Mouse (Mus musculus) layer of hippocampus, adult 2 months (tissue): Measurements from ENCODE around the gene Hpse2. TPM values are rescaled to one million over a fixed set of nuclear protein-coding genes. Genes with fewer than 3 reads are reported as not detected.

Experiments used
- DNase-seq, 2 experiments: peaks; one replicate each; pipeline ENCODE4 v3.0.0; 2022; ENCODE audit warnings: low spot score in 2 of 2
- H3K27ac ChIP-seq: fragments of 200-600 bp; 2 replicates; pipeline ENCODE4 v1.8.1; 2022
- H3K4me3 ChIP-seq: fragments of 200-600 bp; 2 replicates; pipeline ENCODE4 v1.8.1; 2022; ENCODE audit warnings: mild to moderate bottlenecking
- CTCF ChIP-seq: fragments of 200-600 bp; conservative IDR thresholded peaks from 2 replicates; pipeline ENCODE4 v1.8.1; 2022; ENCODE audit warnings: antibody characterized with exemption, mild to moderate bottlenecking, moderate library complexity
- long read RNA-seq, 2 experiments: library from polyadenylated mRNA; stranded (forward); transcript quantifications; one replicate each; pipeline ENCODE4 v2.0.0; 2021; ENCODE audit warnings: borderline mapping rate in 2 of 2
- total RNA-seq, 2 experiments: library from RNA; stranded (reverse); gene quantifications; 2 replicates each; pipeline ENCODE4 v1.2.3; 2021

Hpse2 gene
- under 1 TPM; 0.15 to 0.33 TPM for total RNA-seq
- long read RNA-seq, experiment 1, partial matches to known transcripts = 0 of 1 reads
- long read RNA-seq, experiment 1, other reads (novel, unspliced or antisense) = 1 of 1 reads
- long read RNA-seq, experiment 2 = 0 reads

DNA sequence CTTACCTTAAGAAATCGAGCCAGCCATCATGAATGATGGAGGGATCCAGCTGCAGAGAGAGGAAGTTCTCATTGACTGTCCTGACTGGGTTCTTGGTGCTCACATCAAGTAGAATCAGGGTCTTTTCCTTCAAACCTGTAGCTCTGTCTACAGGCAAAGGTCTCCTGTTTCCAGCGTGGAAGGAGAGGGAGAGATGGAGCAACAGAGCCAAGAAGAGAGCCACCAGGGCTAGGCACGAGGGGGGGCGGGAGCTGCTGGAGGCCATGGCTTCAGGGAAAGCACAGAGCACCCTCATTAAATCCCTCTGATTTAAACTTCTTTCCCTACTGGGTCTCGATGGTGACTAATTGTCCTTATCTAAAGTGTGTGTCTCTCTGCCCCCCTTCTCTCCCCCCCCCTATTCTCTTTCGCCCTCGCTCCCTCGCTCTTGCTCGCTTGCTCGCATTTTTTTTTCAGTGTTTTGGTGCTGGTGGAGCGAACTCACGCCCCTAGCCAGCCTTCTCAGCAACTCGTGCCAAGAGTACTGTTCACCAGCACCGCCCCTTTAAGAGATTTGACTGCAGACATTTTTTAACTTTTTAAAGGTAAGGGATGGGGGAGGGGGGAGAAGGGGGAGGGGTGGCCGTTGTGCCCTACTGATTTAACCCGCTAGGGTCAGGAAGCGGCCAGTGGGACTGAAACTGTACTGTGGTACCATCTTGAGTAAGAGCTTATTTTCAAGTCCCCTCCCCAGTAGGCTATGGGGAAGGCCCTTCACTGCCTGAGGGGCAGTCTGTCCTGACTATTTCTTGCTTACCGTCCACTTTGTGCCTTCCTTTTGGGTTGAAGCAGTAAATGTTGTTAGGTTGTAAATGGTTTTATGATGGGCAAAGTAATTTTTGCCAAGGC, at the start of gene Hpse2:
TSS of gene Hpse2 (minus strand) at position 339 of the 888 bp plus-strand sequence.
- H3K4me3 ChIP-seq = no peak within 1 kb of the TSS
- DNase-seq = no peak
- no peak for TF ChIP-seq CTCF
- no peak within 1 kb of the TSS for H3K27ac ChIP-seq

DNA sequence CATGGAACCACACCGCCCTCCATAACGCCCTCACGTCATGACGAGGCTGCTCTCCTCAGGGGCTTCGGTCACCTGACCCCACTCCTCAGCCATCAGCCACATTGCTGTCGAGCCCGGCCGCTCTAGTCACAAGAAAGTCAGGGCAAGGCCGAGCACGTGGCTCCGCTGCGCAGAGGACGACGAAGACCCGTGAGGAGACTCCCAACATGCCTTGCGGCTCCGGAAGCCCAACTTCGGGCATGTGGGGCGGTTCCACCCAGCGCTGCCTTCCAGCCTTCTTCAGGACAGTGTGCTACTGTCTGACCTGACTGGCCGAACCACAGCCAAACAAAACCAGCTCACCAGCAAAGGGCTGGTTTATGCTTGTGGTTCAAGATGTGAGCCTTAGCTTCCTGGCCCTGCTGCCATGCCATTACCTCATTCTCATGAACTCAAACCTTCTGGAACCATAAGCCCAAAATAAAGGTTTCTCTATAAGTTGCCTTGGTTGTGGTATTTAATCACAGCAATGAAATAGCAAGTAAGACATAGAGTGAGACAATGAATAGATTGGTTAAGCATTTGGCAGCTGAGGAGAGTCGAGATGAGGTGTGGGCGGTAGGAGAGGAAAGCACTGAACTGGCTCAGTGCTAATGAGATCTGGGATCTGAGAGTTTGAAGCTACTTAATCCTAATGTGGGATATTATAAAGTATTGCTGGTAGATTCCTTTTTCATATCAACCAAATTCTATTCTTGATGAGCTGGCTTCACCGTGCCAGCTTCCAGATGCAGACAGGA, 39.5 kb upstream of the Hpse2 start:
- no peak for TF ChIP-seq CTCF
- no peak overlapping the region for H3K4me3 ChIP-seq
- DNase-seq = no peak
- no peak overlapping the region for H3K27ac ChIP-seq

- H3K27ac ChIP-seq = no peak overlapping the region
- no peak overlapping the region for H3K4me3 ChIP-seq
- no peak for DNase-seq
- TF ChIP-seq CTCF = peak; percentile 39
These were observed 35.9 kb upstream of the Hpse2 start for GRCm38 (mm10) chr19:43424082-43424481.

GRCm38 (mm10) chr19:43420506-43420905, 32.4 kb upstream of the Hpse2 start:
- DNase-seq = no peak
- no peak for TF ChIP-seq CTCF
- Histone ChIP-seq H3K27ac (no peak overlapping the region), H3K4me3 (no peak overlapping the region)

GRCm38 (mm10) chr19:43415565-43415964, 27.4 kb upstream of the Hpse2 start:
- no peak for TF ChIP-seq CTCF
- Histone ChIP-seq H3K4me3 (no peak overlapping the region), H3K27ac (no peak overlapping the region)
- no peak for DNase-seq

- no peak for DNase-seq
- Histone ChIP-seq H3K27ac (no peak overlapping the region), H3K4me3 (no peak overlapping the region)
- peak; percentile 67 for TF ChIP-seq CTCF
These were observed 19.0 kb upstream of the Hpse2 start for GRCm38 (mm10) chr19:43407181-43407580.

- Histone ChIP-seq H3K4me3 (no peak overlapping the region), H3K27ac (no peak overlapping the region)
- peak; percentile 91 for TF ChIP-seq CTCF
- DNase-seq = peak; percentile 39 to 66
These were observed 8.2 kb upstream of the Hpse2 start for GRCm38 (mm10) chr19:43396327-43396726.

GRCm38 (mm10) chr19:43387071-43387770, 934 bp downstream of the Hpse2 start:
- H3K4me3 ChIP-seq = peak overlapping the region; percentile 35; the same call in 1 of the 2 replicates
- no peak for DNase-seq
- no peak for TF ChIP-seq CTCF

DNA sequence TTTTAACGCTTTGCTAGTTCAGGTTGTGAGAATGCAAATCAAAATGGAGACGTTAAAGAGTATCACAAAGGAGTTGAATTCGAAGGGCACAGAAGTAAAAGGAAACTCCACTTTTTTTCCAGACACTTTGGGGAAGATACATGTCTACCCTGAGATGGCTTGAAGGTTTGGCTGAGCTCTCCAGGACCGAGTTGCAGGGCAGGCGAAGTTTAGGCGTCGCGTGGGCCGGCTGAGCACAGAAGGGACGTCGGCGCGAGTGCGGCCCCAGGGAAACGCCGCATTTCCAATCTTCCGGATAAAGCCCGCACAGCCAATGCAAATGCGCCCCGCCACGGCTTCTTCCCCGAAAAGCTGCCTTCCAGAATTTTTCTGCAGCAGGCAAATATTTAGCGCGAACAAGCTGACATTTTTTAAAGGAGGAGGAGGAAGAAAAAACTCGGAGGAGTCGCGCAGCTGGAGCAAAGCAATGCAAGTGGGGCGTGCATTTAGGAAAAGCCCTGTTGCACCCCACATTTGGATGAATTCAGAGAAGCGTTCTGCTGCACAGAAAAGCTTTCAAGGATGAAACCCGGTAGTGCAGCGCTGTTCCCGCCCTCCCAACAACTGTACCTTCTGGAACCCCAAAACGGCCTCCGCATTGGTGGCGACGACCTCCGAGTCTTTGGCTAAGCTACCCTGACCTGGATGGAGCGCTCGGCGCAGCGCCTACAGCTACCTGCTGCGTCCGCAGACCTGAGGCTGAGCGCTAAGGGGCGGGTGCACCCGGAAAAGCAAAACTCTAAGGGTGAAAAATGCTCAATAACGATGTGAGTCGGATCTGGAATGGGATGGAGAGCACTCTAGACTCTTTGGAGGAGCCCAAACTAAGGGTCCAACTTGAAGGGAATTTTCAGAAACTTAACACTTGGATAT, 1.9 kb downstream of the Hpse2 start:
- Histone ChIP-seq H3K27ac (no peak overlapping the region), H3K4me3 (peak overlapping the region; percentile 35)
- no peak for TF ChIP-seq CTCF
- peak in 1 of 2 experiments; percentile 7 for DNase-seq

More at GRCm38 (mm10) chr19:43387071-43387770, 934 bp downstream of the Hpse2 start:
- H3K27ac ChIP-seq = no peak overlapping the region

- DNase-seq = no peak
- no peak for TF ChIP-seq CTCF
- Histone ChIP-seq H3K27ac (no peak overlapping the region), H3K4me3 (no peak overlapping the region)
These were observed 2.7 kb downstream of the Hpse2 start for GRCm38 (mm10) chr19:43385451-43385850.

GRCm38 (mm10) chr19:43384978-43385431, 3.1 kb downstream of the Hpse2 start:
- Histone ChIP-seq H3K27ac (no peak overlapping the region), H3K4me3 (no peak overlapping the region)
- no peak for DNase-seq
- no peak for TF ChIP-seq CTCF
